Mouse (Mus musculus) hindbrain, embryonic 14.5 days (tissue): ENCODE measurements around the gene Hsd17b12. TPM values are rescaled to one million over a fixed set of nuclear protein-coding genes. Genes with fewer than 3 reads are reported as not detected.
A peak's percentile ranks its signal among the peaks of the same experiment; 100 is the strongest.

Source experiments
- ATAC-seq: fragments of 200-750 bp; cut with Nextera tagmentation; 2 replicates; pipeline ENCODE4 v1.8.0; 2017; ENCODE audit warnings: moderate number of reproducible peaks, mild to moderate bottlenecking, moderate TSS enrichment, moderate library complexity; ENCODE audit not compliant: low FRiP score
- DNase-seq: peaks from one replicate; pipeline ENCODE4 v3.0.0-alpha.2; 2015; ENCODE audit warnings: low spot score
- H3K27ac ChIP-seq: fragments of 300-500 bp; sonication (generic); 2 replicates; pipeline ENCODE4 v1.5.1; 2014; ENCODE audit warnings: mild to moderate bottlenecking, moderate library complexity
- H3K27me3 ChIP-seq: fragments of 300-500 bp; sonication (generic); 2 replicates; pipeline ENCODE4 v1.6.1; 2014; ENCODE audit warnings: mild to moderate bottlenecking, low read length, mixed read lengths; ENCODE audit not compliant: control insufficient read depth, insufficient read depth
- H3K36me3 ChIP-seq: fragments of 300-500 bp; sonication (generic); replicated peaks from 2 replicates; pipeline ENCODE4 v1.6.1; 2014; ENCODE audit not compliant: control insufficient read depth, insufficient read depth
- H3K4me1 ChIP-seq: fragments of 300-500 bp; sonication (generic); replicated peaks from 2 replicates; pipeline ENCODE4 v1.6.1; 2014; ENCODE audit warnings: antibody characterized with exemption, low read length, mixed read lengths; ENCODE audit not compliant: control insufficient read depth, insufficient read depth
- H3K4me2 ChIP-seq: fragments of 300-500 bp; sonication (generic); replicated peaks from 2 replicates; pipeline ENCODE4 v1.6.1; 2014; ENCODE audit warnings: mild to moderate bottlenecking, moderate library complexity
- H3K4me3 ChIP-seq: fragments of 300-500 bp; sonication (generic); replicated peaks from 2 replicates; pipeline ENCODE4 v1.5.1; 2014; ENCODE audit warnings: mild to moderate bottlenecking, low read length
- H3K9ac ChIP-seq: fragments of 300-500 bp; sonication (generic); 2 replicates; pipeline ENCODE4 v1.6.1; 2014
- H3K9me3 ChIP-seq: fragments of 300-500 bp; sonication (generic); 2 replicates; pipeline ENCODE4 v1.6.1; 2016; ENCODE audit warnings: low read length; ENCODE audit not compliant: control insufficient read depth
- WGBS: fragments of 180-500 bp; shearing (Covaris S2); extraction: QIAGEN DNeasy Blood & Tissue Kit; methylation state at CpG from one replicate; pipeline ENCODE4 v1.1.7; 2014; 5-methylcytosine and 5-hydroxymethylcytosine counted together
- microRNA-seq: library from miRNA; unstranded; fragments of <30 nt; microRNA quantifications from one replicate; pipeline ENCODE4, GENCODE M21; 2016
- polyA plus RNA-seq: library from polyadenylated mRNA; unstranded; fragments of >200 nt; fragmentation: Nextera tagmentation; extraction: Ambion mirVana; gene quantifications from 2 replicates; pipeline ENCODE4 v1.2.1, GENCODE M21; 2014

The Hsd17b12 gene
- polyA plus RNA-seq, 1 experiment from 2014 or later, result 136 TPM

DNA sequence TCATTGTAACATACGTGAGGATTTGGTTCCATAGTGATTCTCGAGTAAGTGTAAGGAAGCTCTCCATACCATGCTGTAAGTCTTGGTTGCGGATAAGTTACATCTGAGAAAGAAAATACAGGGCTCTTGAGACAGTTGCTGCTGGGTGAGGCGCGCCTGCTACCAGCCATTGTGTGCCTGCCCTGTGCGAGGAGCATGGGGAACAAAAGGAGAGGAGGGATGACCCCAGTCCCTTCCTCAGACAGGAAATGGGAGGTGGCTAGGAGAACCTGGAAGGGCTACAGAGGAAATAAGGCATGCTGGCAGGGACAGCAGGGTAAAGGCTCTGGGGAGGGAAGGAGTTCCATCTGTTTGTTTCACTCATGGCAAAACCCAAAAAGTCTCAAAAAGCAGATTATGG lies 156.4 kb downstream of the Hsd17b12 start:
- H3K4me3 ChIP-seq, result no peak overlapping the region
- no peak overlapping the region for H3K4me2 ChIP-seq
- 87% methylated on average over 6 of the region's 6 CpGs for WGBS
- no peak for DNase-seq
- H3K36me3 ChIP-seq, result peaks cover 87% of the 10 kb centered on the region
- no peaks in the 10 kb centered on the region for H3K9me3 ChIP-seq
- no peak for ATAC-seq
- H3K27me3 ChIP-seq, result no peaks in the 10 kb centered on the region
- no peaks in the 10 kb centered on the region for H3K4me1 ChIP-seq
- H3K9ac ChIP-seq, result no peak overlapping the region
- H3K27ac ChIP-seq, result no peak overlapping the region

DNA sequence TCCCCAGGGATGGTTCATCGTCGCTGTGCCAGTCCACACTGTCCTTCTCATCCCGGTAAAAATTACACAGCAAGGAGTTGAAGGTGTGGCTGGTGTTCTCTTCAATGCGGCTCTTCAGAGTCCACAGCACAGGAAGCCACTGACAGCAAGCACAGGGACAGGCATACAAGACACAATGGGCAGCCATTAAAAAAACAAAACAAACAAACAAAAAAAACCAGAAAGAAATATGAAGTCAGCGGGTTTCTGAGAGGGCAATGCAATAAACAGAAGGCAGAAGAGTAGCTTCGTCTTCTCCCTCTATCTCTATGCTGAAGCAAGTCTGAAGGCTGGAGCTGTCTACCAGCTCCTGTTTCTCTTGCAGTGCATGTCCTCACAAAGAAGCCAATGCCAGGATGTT lies 161.5 kb downstream of the Hsd17b12 start, which contains the start of gene Gm27027:
Gene Gm27027 (minus strand): TSS at position 101 of the 400 bp plus-strand sequence.
- Histone ChIP-seq H3K27me3 (no peaks in the 10 kb centered on the region), H3K27ac (no peak within 1 kb of the TSS), H3K4me1 (peaks cover 13% of the 10 kb centered on the region; the same call in 1 of the 2 replicates), H3K4me2 (no peak within 1 kb of the TSS), H3K9me3 (no peaks in the 10 kb centered on the region), H3K9ac (no peak within 1 kb of the TSS), H3K36me3 (peaks cover 86% of the 10 kb centered on the region), H3K4me3 (no peak within 1 kb of the TSS)
- no peak for ATAC-seq
- DNase-seq, result no peak
- 94% methylated on average over 6 of the region's 6 CpGs for WGBS

DNA sequence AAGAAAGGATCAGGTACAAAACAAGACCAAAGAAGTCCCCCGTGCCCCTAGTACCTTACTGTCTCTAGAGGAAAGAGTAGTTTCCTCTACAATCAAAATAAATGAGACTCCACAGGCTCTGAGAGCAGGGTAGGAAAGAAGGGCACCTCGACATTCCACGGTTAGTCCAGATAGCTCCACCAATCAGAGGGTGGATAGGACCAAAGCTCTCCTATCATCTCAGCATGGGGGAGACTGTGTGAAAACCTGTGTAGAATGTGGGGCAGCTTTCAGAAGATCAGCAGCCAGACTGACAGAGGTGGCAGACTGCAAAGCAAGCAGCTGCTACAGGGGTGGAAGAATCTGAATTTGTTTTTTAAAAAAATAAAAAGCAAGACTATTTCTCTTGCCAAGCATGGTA lies 165.0 kb downstream of the Hsd17b12 start:
- no peak for ATAC-seq
- H3K4me3 ChIP-seq, result no peak overlapping the region
- no peaks in the 10 kb centered on the region for H3K27me3 ChIP-seq
- H3K4me2 ChIP-seq, result no peak overlapping the region
- no peak overlapping the region for H3K9ac ChIP-seq
- WGBS, result 39% methylated on average over 3 of the region's 3 CpGs
- 0 out of 2 replicates have a peak overlapping the region, but pooled peaks have one; percentile 51 for H3K27ac ChIP-seq
- H3K4me1 ChIP-seq, result peaks cover 13% of the 10 kb centered on the region; the same call in 1 of the 2 replicates
- no peak for DNase-seq
- H3K9me3 ChIP-seq, result no peaks in the 10 kb centered on the region
- peaks cover 80% of the 10 kb centered on the region for H3K36me3 ChIP-seq

DNA sequence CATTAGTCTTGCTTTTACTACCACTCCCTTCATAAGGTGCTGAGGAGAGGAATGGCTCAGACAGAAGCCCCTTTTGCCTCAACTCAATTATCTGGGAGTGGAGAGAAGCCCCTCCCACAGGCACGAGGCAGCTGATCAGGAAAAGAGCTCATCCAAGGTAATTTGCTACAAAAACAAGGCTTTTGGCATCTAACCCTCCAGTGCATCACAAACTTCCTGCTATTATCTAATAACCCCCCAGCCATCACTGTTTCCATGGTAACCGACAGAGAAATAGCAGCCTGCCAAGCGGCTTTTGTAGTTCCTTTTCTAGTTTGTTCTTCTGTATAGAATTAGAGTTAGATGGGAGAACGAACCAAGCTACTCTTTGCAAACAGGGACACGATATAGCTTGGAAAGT lies 165.5 kb downstream of the Hsd17b12 start:
- Histone ChIP-seq H3K4me1 (peaks cover 13% of the 10 kb centered on the region; the same call in 1 of the 2 replicates), H3K9ac (0 out of 2 replicates have a peak overlapping the region, but pooled peaks have one; percentile 18), H3K36me3 (peaks cover 77% of the 10 kb centered on the region), H3K4me3 (no peak overlapping the region), H3K4me2 (0 out of 2 replicates have a peak overlapping the region, but pooled peaks have one; percentile 19), H3K27ac (no peak overlapping the region), H3K9me3 (no peaks in the 10 kb centered on the region), H3K27me3 (no peaks in the 10 kb centered on the region)
- DNase-seq (no peak), ATAC-seq (no peak; the same call in 1 of the 2 replicates)
- 31% methylated on average over 5 of the region's 5 CpGs for WGBS

DNA sequence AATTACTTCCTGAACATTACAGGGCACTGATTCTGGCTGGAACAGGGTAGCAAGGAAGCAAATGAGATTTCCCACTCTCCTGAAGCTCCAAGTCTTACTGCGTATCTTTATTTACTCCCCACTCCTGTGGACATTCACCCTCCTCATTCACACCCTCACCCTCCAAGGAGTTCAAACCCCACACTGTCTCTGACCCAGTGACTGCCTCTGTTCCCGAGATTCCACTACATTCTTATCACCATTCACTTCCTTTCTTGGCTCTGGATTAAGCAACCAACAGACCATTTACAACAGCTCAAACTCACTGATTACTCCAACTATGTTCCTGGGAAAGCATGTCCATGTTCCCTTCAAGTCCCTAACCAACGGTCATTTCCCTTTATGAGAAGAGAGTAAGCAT lies 166.4 kb downstream of the Hsd17b12 start:
- Histone ChIP-seq H3K27ac (0 out of 2 replicates have a peak overlapping the region, but pooled peaks have one; percentile 14), H3K36me3 (peaks cover 73% of the 10 kb centered on the region)
- 93% methylated on average over 3 of the region's 3 CpGs for WGBS

DNA sequence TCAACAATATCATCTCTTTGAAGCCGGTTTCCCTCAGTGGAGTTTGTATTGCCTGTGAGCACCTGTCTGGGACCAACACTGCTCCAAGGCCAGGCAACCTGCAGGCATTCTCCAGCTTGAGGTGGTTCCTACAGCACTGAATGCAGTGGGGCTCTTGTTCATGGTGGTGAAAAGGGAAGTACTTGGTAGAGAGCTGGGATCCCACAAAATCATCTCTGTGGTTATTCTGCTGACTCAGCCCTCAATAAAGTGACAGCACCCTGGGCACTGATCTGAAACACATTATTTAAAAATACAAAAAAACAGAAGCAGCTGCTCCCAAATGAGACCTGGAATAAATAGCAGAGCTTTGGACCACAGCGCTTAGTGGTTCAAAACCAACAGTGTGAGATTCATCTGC lies 169.3 kb downstream of the Hsd17b12 start:
- H3K9ac ChIP-seq, result no peak overlapping the region
- DNase-seq (no peak), ATAC-seq (no peak)
- no peaks in the 10 kb centered on the region for H3K27me3 ChIP-seq
- 95% methylated on average over 2 of the region's 2 CpGs for WGBS
- no peak overlapping the region for H3K4me2 ChIP-seq
- peaks cover 67% of the 10 kb centered on the region for H3K36me3 ChIP-seq
- no peak overlapping the region for H3K27ac ChIP-seq
- no peak overlapping the region for H3K4me3 ChIP-seq
- H3K9me3 ChIP-seq, result no peaks in the 10 kb centered on the region
- H3K4me1 ChIP-seq, result peaks cover 13% of the 10 kb centered on the region; the same call in 1 of the 2 replicates

More for the DNA sequence above, 166.4 kb downstream of the Hsd17b12 start:
- DNase-seq (no peak), ATAC-seq (no peak)
- H3K9ac ChIP-seq, result no peak overlapping the region
- H3K4me3 ChIP-seq, result no peak overlapping the region
- H3K4me2 ChIP-seq, result no peak overlapping the region
- H3K4me1 ChIP-seq, result peaks cover 13% of the 10 kb centered on the region; the same call in 1 of the 2 replicates
- no peaks in the 10 kb centered on the region for H3K27me3 ChIP-seq
- no peaks in the 10 kb centered on the region for H3K9me3 ChIP-seq

Small RNA genes within 50 kb of the gene (microRNA-seq; reads per million reads assigned to microRNA genes)
- gene Gm23630, result not detected

Other genes starting within 250 kb of the Hsd17b12 start
- 11.5 and 13.4 TPM in 2 replicates for gene Gm13889, start 200.8 kb downstream of the Hsd17b12 start, polyA plus RNA-seq
- not detected in 2 replicates for gene Gm27027, start 161.6 kb downstream of the Hsd17b12 start, polyA plus RNA-seq
- 43.2 and 52.6 TPM in 2 replicates for gene Alkbh3, start 147.2 kb downstream of the Hsd17b12 start, polyA plus RNA-seq
- gene Ttc17, start 248.7 kb upstream of the Hsd17b12 start, polyA plus RNA-seq, result 25.1 and 27.9 TPM in 2 replicates